Mouse (Mus musculus): ENCODE data around the gene Glis2.

Glis2 gene

DNA sequence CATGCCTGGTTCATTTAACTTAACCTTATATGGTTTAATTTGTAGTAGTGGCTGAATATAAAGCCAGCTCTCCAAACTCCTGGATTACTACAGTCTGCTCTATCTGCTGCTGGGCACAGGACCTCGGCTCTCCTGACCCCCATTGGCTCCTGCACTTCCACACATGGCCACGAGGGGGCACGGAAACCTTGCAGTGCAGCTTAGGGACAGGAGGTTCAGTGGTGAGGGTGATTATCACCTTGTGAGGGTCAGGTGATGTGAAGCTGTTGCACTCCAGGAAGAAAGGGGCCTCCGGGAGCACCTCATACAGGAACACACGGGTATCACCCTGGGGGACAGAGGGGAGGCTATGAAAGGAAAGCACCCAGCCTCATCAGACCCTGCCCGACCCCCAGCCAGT lies 35.4 kb downstream of the Glis2 start:
- CTCF ChIA-PET = interaction anchor here (0.5 to 8.8 kb wide), 57 partner anchors 8 to 518 kb away, joined by 3 to 118 read pairs (median 4); partner anchors contain the start of genes Dnaja3 (in 2 of the 4), Vasn (in 2 of the 4), Anks3 (in 1 of the 4) and Cdip1 (in 1 of the 4)
- POLR2A ChIA-PET = interaction anchor here (0.6 to 2.6 kb wide), 43 partner anchors 8 to 508 kb away, joined by 3 to 21 read pairs (median 4); partner anchors contain the start of genes Coro7 (in 3 of the 4), Dnaja3 (in 2 of the 4), Vasn (in 2 of the 4) and Cdip1 (in 1 of the 4)

DNA sequence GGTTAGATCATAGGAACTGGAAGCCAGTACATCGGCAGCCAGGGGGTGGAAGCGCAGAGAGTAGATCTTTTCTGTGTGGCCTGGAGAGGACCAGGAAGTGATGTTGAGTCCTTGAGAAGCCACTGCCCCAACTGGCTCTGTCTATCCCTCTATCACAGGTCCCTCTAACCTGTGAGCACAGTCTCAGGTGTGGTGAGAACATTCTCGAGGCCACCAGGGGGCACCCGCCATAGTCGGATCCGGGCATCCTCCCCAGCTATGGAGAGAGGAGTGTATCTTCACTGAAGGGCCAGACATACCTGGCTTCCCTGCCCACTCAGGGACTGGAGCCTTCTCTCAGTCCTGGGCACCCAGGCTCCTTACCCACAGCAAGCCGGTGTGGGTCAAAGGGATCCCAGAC lies 37.5 kb downstream of the Glis2 start:
- CTCF ChIA-PET = interaction anchor here (0.6 to 8.8 kb wide), 45 partner anchors 8 to 563 kb away, joined by 3 to 118 read pairs (median 5); partner anchors contain the start of genes Cdip1 (in 1 of the 4), Coro7 (in 1 of the 4) and Tfap4 (in 1 of the 4)
- POLR2A ChIA-PET = interaction anchor here in 3 of 4 experiments (0.5 to 3.3 kb wide), 29 partner anchors 8 to 381 kb away, joined by 3 to 19 read pairs (median 4); partner anchors contain the start of genes Tfap4 (in 2 of the 3), Ubald1 (in 2 of the 3), Cdip1 (in 1 of the 3) and Coro7 (in 1 of the 3)

DNA sequence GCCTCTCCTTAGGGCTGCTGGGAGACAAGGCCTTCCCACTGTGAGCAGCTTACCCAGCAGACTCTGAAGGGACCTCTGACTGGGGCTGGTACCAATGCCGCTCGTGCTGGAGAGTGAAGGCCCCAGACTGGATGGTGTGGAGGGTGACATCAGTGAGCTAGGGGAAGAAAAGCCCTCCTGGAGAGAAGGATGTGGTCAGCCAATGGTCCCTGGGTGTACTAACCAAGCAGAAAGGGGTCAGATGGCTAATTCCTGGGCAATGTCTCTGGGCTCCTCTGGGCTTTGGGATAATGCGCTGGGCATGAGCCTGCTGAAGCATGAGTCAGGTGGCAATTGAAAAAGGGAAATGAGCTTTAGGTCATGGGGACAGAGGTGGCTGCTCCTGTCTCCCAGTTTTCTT lies 39.1 kb downstream of the Glis2 start:
- ChIA-PET CTCF (interaction anchor here in 3 of 4 experiments (0.6 to 8.8 kb wide), 11 partner anchors 9 to 318 kb away, joined by 3 to 118 read pairs (median 7); partner anchors contain the start of gene Pam16 (in 3 of the 3)), POLR2A (interaction anchor here (0.6 to 3.3 kb wide), 18 partner anchors 8 to 291 kb away, joined by 3 to 19 read pairs (median 4); partner anchors contain the start of genes Pam16 (in 3 of the 4), Coro7 (in 1 of the 4), Tfap4 (in 1 of the 4) and Ubald1 (in 1 of the 4))

DNA sequence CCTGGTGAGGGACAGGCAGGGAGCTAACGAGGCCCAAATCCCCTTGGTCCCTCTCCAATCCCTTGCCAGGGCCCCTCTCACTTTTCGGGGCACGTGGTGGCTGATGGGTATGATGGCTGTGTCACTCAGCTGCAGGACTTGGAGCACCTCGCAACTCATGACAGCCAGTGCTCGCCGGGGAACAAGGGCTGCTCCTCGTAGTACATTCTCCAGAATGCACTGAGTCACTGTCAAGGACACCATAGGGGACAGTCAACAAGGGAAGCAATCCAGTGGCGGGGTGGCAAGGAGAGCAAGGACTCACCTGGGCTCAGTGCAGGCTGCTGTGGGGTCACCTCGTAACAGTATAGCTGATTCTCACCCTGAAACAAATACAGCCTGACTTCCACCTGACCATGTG lies 40.2 kb downstream of the Glis2 start:
- CTCF ChIA-PET = interaction anchor here (0.5 to 8.8 kb wide), 12 partner anchors 8 to 262 kb away, joined by 3 to 118 read pairs (median 4); partner anchors contain the start of genes Pam16 (in 1 of the 4) and Srl (in 1 of the 4)
- POLR2A ChIA-PET = interaction anchor here in 3 of 4 experiments (0.6 to 3.3 kb wide), 14 partner anchors 8 to 245 kb away, joined by 3 to 11 read pairs (median 4); partner anchors contain the start of genes Coro7 (in 2 of the 3), Pam16 (in 2 of the 3) and Ubald1 (in 1 of the 3)

GRCm38 (mm10) chr16:4635760-4636159 lies 41.2 kb downstream of the Glis2 start:
- POLR2A ChIA-PET = interaction anchor here in 3 of 4 experiments (0.5 to 2.6 kb wide), 9 partner anchors 9 to 665 kb away, joined by 3 to 10 read pairs (median 4); partner anchors contain the start of gene Ubald1 (in 1 of the 3)

DNA sequence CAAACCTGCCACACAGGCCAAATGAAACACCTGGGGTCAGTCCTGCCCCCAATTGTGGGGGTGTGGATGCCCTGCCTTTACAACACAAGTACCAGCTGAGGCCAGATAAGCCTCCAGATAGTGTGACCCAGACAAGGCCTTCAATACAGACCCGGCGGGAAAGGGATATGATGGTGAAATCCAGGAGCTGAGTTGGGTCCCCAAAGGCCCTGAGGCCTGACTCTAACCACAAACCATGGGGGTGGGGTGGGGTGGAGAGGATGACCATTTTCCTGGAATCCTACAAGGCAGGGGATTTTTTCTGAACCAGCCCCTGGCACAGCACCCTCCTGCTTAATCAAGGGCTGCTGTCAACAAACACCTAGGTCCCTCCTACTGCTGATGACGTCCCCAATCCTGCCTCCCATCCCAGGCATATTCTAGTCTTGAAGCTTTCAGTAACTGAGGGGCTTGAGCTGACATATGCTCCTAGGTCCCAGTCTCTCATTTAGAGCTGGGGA lies 44.4 kb downstream of the Glis2 start:
- ChIA-PET POLR2A (interaction anchor here in 3 of 4 experiments (0.8 to 2.3 kb wide), 18 partner anchors 8 to 411 kb away, joined by 3 to 22 read pairs (median 6); partner anchors contain the start of genes Coro7 (in 2 of the 3), Pam16 (in 2 of the 3), Glyr1 (in 1 of the 3) and Ubn1 (in 1 of the 3)), CTCF (interaction anchor here in 3 of 4 experiments (0.7 to 1.9 kb wide), 6 partner anchors 9 to 28 kb away, joined by 3 to 9 read pairs (median 4); no protein-coding TSS in a partner anchor)

More at GRCm38 (mm10) chr16:4635760-4636159, 41.2 kb downstream of the Glis2 start:
- CTCF ChIA-PET = interaction anchor here (0.6 to 8.8 kb wide), 8 partner anchors 20 to 147 kb away, joined by 3 to 118 read pairs (median 3); no protein-coding TSS in a partner anchor

DNA sequence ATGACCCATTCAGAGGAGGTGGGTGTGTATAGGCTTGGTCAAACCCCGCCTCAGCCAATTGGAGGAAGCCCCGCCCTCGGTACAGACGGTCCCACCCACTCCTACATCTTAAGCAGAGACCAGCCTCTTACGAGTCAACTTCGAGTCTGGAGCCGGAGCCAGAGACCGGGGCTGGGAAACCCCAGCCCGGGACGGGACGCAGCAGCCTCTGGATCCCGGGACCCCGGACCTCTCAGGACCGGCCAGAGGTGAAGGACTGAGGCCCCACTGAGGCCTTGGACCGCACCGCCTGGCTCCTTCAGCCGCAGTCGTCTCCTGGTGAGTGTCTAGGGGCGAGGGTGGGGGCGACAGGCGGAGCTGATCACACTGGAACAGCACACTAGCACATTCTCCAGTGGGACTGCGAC lies 45.3 kb downstream of the Glis2 start, which contains the start of the genes Vasn and Dnaja3:
TSS of gene Vasn (plus strand) at position 111 of the 407 bp plus-strand sequence.
TSS of gene Dnaja3 (plus strand) at position 159 of the 407 bp plus-strand sequence.
- CTCF ChIA-PET = interaction anchor here in 2 of 4 experiments (0.8 to 1.9 kb wide), 5 partner anchors 9 to 27 kb away, joined by 4 to 9 read pairs (median 5); partner anchors contain the start of gene Pam16 (in 1 of the 2)
- POLR2A ChIA-PET = interaction anchor here in 3 of 4 experiments (0.7 to 2.3 kb wide), 18 partner anchors 9 to 410 kb away, joined by 3 to 22 read pairs (median 5); partner anchors contain the start of genes Coro7 (in 2 of the 3), Glyr1 (in 1 of the 3), Pam16 (in 1 of the 3) and Ubn1 (in 1 of the 3)

DNA sequence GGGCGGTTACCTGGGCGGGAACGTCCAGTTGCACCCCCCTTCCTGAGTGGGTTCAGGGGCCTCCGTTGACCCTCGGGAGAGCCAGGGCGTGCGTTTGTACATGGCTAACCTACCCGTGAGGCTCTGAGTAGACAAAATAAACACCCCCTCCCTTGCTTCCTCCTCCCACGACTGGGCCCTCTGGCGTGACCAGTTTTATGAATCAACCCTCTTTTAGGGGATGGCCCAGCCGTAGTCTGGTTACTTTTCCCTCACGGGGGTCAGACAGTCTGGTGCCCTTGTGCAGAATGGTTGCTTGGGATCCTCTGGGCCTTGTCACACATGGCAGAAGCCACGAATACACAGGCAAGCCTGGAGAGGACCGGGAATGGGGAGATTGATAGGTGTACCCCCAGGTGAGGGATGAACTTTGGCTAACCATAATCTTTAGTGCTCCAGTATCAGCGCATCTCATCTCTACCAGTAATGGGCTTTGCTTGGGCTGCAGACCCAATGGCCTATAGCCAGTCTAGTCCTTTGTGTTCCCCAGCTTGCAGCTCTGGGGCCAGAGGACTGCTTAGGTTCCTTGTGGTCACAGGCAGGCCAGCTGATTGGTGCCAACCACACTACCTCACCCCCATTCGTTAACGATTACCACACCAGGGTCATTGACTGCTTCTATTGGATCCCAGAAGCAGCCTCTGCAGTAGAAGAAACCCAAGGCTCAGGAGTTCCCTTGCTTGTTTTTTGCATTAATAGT lies 45.9 kb downstream of the Glis2 start:
- CTCF ChIA-PET = interaction anchor here in 2 of 4 experiments (0.8 to 1.9 kb wide), 5 partner anchors 8 to 27 kb away, joined by 4 to 9 read pairs (median 5); partner anchors contain the start of gene Pam16 (in 1 of the 2)
- POLR2A ChIA-PET = interaction anchor here in 3 of 4 experiments (0.7 to 2.3 kb wide), 14 partner anchors 8 to 410 kb away, joined by 3 to 22 read pairs (median 6); partner anchors contain the start of genes Coro7 (in 2 of the 3), Glyr1 (in 1 of the 3), Pam16 (in 1 of the 3) and Ubn1 (in 1 of the 3)

- POLR2A ChIA-PET = interaction anchor here in 2 of 4 experiments (0.9 to 2.1 kb wide), 7 partner anchors 8 to 409 kb away, joined by 3 to 12 read pairs (median 5); partner anchors contain the start of genes Pam16 (in 2 of the 2), Glyr1 (in 1 of the 2) and Ubn1 (in 1 of the 2)
- CTCF ChIA-PET = no interaction called here
Observed at GRCm38 (mm10) chr16:4641119-4641838, 46.8 kb downstream of the Glis2 start.

DNA sequence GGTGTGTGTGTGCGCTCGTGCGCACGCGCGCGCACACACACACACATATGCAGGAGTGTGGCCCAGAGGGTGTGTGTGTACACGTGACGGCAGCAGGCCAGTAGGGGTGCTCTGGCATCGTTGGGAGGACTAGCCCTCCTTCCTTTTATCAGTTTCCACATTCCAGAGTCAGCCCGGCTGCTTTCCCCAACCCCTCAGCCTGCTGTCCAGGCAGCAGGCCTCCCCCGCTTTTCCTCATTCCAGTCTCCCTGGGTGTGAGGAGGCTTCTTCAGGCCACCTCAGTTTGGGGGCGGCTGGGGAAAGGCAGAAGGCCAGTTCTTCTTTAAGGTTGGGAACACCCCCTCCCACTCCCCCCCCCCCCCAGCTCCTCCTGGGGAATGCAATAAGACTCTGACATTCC lies 47.7 kb downstream of the Glis2 start:
- CTCF ChIA-PET = interaction anchor here in 3 of 4 experiments (0.6 to 2.4 kb wide), 6 partner anchors 10 to 646 kb away, joined by 3 to 7 read pairs (median 6); no protein-coding TSS in a partner anchor

GRCm38 (mm10) chr16:4642937-4643336 lies 48.4 kb downstream of the Glis2 start:
- CTCF ChIA-PET = interaction anchor here (0.6 to 2.4 kb wide), 8 partner anchors 9 to 645 kb away, joined by 3 to 7 read pairs (median 6); no protein-coding TSS in a partner anchor
- POLR2A ChIA-PET = interaction anchor here in 3 of 4 experiments (0.6 to 2.7 kb wide), 15 partner anchors 9 to 238 kb away, joined by 3 to 15 read pairs (median 4); partner anchors contain the start of genes Coro7 (in 2 of the 3) and Pam16 (in 2 of the 3)

More for the DNA sequence above, 47.7 kb downstream of the Glis2 start:
- POLR2A ChIA-PET = interaction anchor here in 3 of 4 experiments (0.6 to 2.7 kb wide), 18 partner anchors 8 to 430 kb away, joined by 3 to 15 read pairs (median 4); partner anchors contain the start of genes Pam16 (in 3 of the 3) and Coro7 (in 1 of the 3)

DNA sequence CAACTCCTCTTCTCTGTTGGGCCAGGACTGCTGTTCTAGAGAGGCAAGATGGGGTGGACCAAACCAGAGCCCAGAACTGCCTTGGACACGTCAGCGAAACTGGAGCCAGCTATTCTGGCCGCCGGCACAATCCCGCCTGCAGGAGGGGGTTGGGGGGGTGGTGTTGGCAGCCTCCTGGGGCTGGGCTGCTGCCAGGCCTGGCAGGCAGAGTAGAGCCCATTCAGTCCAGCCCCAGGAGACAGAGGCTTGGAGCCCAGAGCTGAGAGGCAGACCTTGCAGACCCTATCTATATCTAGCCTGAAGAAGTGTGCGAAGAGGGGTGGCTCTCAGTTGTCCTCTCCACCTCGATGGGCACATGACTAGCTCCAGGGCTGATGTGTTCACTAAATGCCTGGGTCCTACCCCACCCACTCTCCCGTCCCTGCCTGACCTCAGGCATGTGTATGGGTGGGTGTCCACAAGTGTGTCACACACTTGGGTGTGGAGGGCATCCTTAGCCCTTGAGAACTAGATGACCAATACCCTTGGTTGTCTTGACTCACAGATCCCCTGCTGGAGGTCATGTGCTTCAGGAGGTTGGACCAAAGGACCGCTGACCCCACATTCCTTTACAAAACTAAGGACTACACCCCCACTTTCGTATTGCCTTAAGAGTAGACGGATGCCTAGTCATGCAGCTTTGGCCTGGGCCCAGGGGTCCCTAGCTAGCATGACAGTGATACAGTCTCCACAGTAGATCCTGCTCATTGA lies 49.3 kb downstream of the Glis2 start:
- ChIA-PET CTCF (interaction anchor here in 3 of 4 experiments (0.6 to 2.4 kb wide), 8 partner anchors 12 to 371 kb away, joined by 3 to 7 read pairs (median 6); partner anchors contain the start of gene Tfap4 (in 1 of the 3)), POLR2A (interaction anchor here in 3 of 4 experiments (0.8 to 2.7 kb wide), 16 partner anchors 10 to 39 kb away, joined by 3 to 15 read pairs (median 4); partner anchors contain the start of genes Coro7 (in 2 of the 3) and Pam16 (in 2 of the 3))

DNA sequence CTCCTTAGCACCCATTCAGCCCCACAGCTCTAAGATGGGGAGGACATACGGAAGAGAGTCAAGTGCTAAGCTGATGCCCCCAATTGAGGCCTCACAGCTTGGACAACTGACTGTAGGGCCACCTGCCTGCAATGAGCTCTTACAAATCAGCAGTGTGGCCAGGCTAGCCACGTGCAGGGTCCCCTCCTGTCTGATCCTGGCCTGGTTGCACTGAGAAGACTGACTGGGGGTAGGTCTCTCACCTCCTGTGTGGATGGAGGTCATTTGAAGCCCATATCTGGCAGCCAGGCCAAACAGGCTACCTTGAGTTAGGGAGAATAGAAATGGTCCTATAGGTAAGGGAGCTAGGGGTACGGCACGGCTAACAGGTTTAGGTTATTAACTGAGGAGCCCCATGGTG lies 51.4 kb downstream of the Glis2 start:
- CTCF ChIA-PET = interaction anchor here (0.6 to 1.8 kb wide), 8 partner anchors 9 to 268 kb away, joined by 3 to 9 read pairs (median 5); no protein-coding TSS in a partner anchor
- POLR2A ChIA-PET = interaction anchor here in 3 of 4 experiments (0.7 to 2.2 kb wide), 13 partner anchors 9 to 235 kb away, joined by 3 to 7 read pairs (median 4); partner anchors contain the start of genes Pam16 (in 2 of the 3), Coro7 (in 1 of the 3) and Ubald1 (in 1 of the 3)

- ChIA-PET CTCF (interaction anchor here in 3 of 4 experiments (0.7 to 1.8 kb wide), 5 partner anchors 13 to 20 kb away, joined by 3 to 9 read pairs (median 5); no protein-coding TSS in a partner anchor), POLR2A (interaction anchor here in 3 of 4 experiments (0.5 to 1.9 kb wide), 11 partner anchors 8 to 233 kb away, joined by 3 to 7 read pairs (median 4); partner anchors contain the start of genes Coro7 (in 1 of the 3) and Ubald1 (in 1 of the 3))
Observed at GRCm38 (mm10) chr16:4646831-4647230, 52.3 kb downstream of the Glis2 start.
